Mouse (Mus musculus) CH12.LX (cell line): ENCODE results near the gene Map2k1. TPM values are rescaled to one million over a fixed set of nuclear protein-coding genes. Genes with fewer than 3 reads are reported as not detected.

Experiments
- DNase-seq: peaks from one replicate; pipeline ENCODE4 v3.0.0-alpha.2; 2013; ENCODE audit errors: extremely low read depth
- H3K27ac ChIP-seq: 2 replicates; pipeline ENCODE4 v1.5.1; 2012; ENCODE audit warnings: low read depth, mild to moderate bottlenecking, control low read depth, moderate library complexity; ENCODE audit not compliant: insufficient read depth
- H3K27me3 ChIP-seq: replicated peaks from 2 replicates; pipeline ENCODE3; 2012; ENCODE audit warnings: inconsistent platforms
- H3K36me3 ChIP-seq, 2 experiments: replicated peaks in 1 of 2; 2 replicates each; pipeline versions ENCODE3 to v1.6.1; 2012; ENCODE audit warnings: inconsistent platforms in 1 of 2, low read length in 1 of 2, mild to moderate bottlenecking in 1 of 2, mixed read lengths in 1 of 2, moderate library complexity in 1 of 2; ENCODE audit not compliant: control insufficient read depth in 1 of 2, insufficient read depth in 1 of 2
- H3K4me1 ChIP-seq, 2 experiments: 2 replicates each; pipeline ENCODE4 v1.6.1; 2012; ENCODE audit warnings: inconsistent platforms in 1 of 2, moderate library complexity in 1 of 2; ENCODE audit not compliant: insufficient read depth in 2 of 2, control insufficient read depth in 1 of 2
- H3K4me2 ChIP-seq: 2 replicates; pipeline ENCODE4 v1.6.1; 2012; ENCODE audit warnings: low read depth, mild to moderate bottlenecking, control low read depth; ENCODE audit not compliant: poor library complexity, insufficient read depth, severe bottlenecking
- H3K4me3 ChIP-seq, 3 experiments: fragments of 150-350 bp in 1 of 3; sonication (generic) in 1 of 3; replicated peaks in 1 of 3; 2 replicates each; pipeline versions ENCODE3 to v1.5.1; 2011 to 2012; ENCODE audit warnings: low read depth in 2 of 3, low read length in 2 of 3, mild to moderate bottlenecking in 2 of 3, moderate library complexity in 2 of 3, control low read depth in 1 of 3, improper control_type of control experiment in 1 of 3, inconsistent platforms in 1 of 3, mixed read lengths in 1 of 3; ENCODE audit not compliant: poor library complexity in 1 of 3
- H3K79me2 ChIP-seq: replicated peaks from 2 replicates; pipeline ENCODE4 v1.6.1; 2012; ENCODE audit warnings: mild to moderate bottlenecking, moderate library complexity; ENCODE audit not compliant: control insufficient read depth, poor library complexity, insufficient read depth, severe bottlenecking; ENCODE audit errors: extremely low read depth
- H3K9ac ChIP-seq: 2 replicates; pipeline ENCODE4 v1.6.1; 2012; ENCODE audit warnings: low read depth, mild to moderate bottlenecking, control low read depth, moderate library complexity; ENCODE audit not compliant: insufficient read depth
- H3K9me3 ChIP-seq: replicated peaks from 2 replicates; pipeline ENCODE3; 2012; ENCODE audit warnings: low read length, inconsistent platforms, mixed read lengths
- CHD1 ChIP-seq: IDR thresholded peaks from 2 replicates; pipeline ENCODE4 v1.6.1; 2012; ENCODE audit warnings: low read depth, low read length, improper control_type of control experiment, inconsistent platforms
- CTCF ChIP-seq, 2 experiments: IDR thresholded peaks in 1 of 2; conservative IDR thresholded peaks in 1 of 2; 2 replicates each; pipeline ENCODE4 v1.5.1; 2011 to 2012; ENCODE audit warnings: low read depth in 2 of 2, low read length in 2 of 2, improper control_type of control experiment in 1 of 2, inconsistent platforms in 1 of 2, mild to moderate bottlenecking in 1 of 2, moderate library complexity in 1 of 2
- JUND ChIP-seq: conservative IDR thresholded peaks from 2 replicates; pipeline ENCODE4 v1.6.1; 2011; ENCODE audit warnings: low read depth, low read length, improper control_type of control experiment
- KAT2A ChIP-seq: IDR thresholded peaks from 2 replicates; pipeline ENCODE4 v1.6.1; 2012; ENCODE audit warnings: low read length, improper control_type of control experiment, inconsistent platforms; ENCODE audit not compliant: insufficient replicate concordance
- MAFK ChIP-seq: IDR thresholded peaks from 2 replicates; pipeline ENCODE4 v1.6.1; 2011; ENCODE audit warnings: low read length, improper control_type of control experiment; ENCODE audit not compliant: insufficient replicate concordance
- MAX ChIP-seq: IDR thresholded peaks from 2 replicates; pipeline ENCODE4 v1.6.1; 2011; ENCODE audit warnings: low read length, improper control_type of control experiment
- MAZ ChIP-seq: IDR thresholded peaks from 2 replicates; pipeline ENCODE4 v1.6.1; 2012; ENCODE audit warnings: low read depth, mild to moderate bottlenecking, inconsistent platforms, low read length, improper control_type of control experiment, moderate library complexity
- MEF2A ChIP-seq: IDR thresholded peaks from 2 replicates; pipeline ENCODE4 v1.6.1; 2014; ENCODE audit warnings: low read depth, mild to moderate bottlenecking, inconsistent platforms, low read length, improper control_type of control experiment, borderline replicate concordance
- MXI1 ChIP-seq: IDR thresholded peaks from 2 replicates; pipeline ENCODE4 v1.6.1; 2011; ENCODE audit warnings: mild to moderate bottlenecking, low read depth, low read length, improper control_type of control experiment
- NELFE ChIP-seq: IDR thresholded peaks from 2 replicates; pipeline ENCODE4 v1.6.1; 2011; ENCODE audit warnings: low read depth, low read length, improper control_type of control experiment
- NRF1 ChIP-seq: IDR thresholded peaks from 2 replicates; pipeline ENCODE4 v1.6.1; 2014; ENCODE audit warnings: low read depth, mild to moderate bottlenecking, inconsistent platforms, low read length, improper control_type of control experiment, moderate library complexity
- POLR2A ChIP-seq: IDR thresholded peaks from 2 replicates; pipeline ENCODE4 v1.6.1; 2011; ENCODE audit warnings: low read depth, mild to moderate bottlenecking, improper control_type of control experiment, low read length
- POLR2AphosphoS2 ChIP-seq: IDR thresholded peaks from 2 replicates; pipeline ENCODE4 v1.6.1; 2011; ENCODE audit warnings: low read depth, low read length, improper control_type of control experiment
- RAD21 ChIP-seq: IDR thresholded peaks from 2 replicates; pipeline ENCODE4 v1.6.1; 2011; ENCODE audit warnings: low read depth, mild to moderate bottlenecking, low read length, improper control_type of control experiment, moderate library complexity
- TBP ChIP-seq: conservative IDR thresholded peaks from 2 replicates; pipeline ENCODE4 v1.6.1; 2011; ENCODE audit warnings: low read depth, low read length, improper control_type of control experiment
- USF2 ChIP-seq: conservative IDR thresholded peaks from 2 replicates; pipeline ENCODE4 v1.6.1; 2011; ENCODE audit warnings: low read depth, low read length, improper control_type of control experiment
- ZC3H11A ChIP-seq: IDR thresholded peaks from 2 replicates; pipeline ENCODE4 v1.6.1; 2012; ENCODE audit warnings: low read depth, mild to moderate bottlenecking, inconsistent platforms, low read length, improper control_type of control experiment
- ZKSCAN1 ChIP-seq: IDR thresholded peaks from 2 replicates; pipeline ENCODE4 v1.6.1; 2012; ENCODE audit warnings: low read depth, inconsistent platforms, low read length, improper control_type of control experiment, borderline replicate concordance
- ZNF384 ChIP-seq: IDR thresholded peaks from 2 replicates; pipeline ENCODE4 v1.6.1; 2012; ENCODE audit warnings: low read depth, low read length, improper control_type of control experiment, inconsistent platforms
- dilution Hi-C: fragments of 300-500 bp; cut with MboI; formaldehyde crosslinking; loops from 2 replicates; pipeline ENCODE4 v1.14.3; 2020; ENCODE audit warnings: low sequenced_read_pairs; ENCODE audit not compliant: extremely low pct_unique_long_range_greater_than_20kb, extremely low pct_ligation_motif_present
- in situ Hi-C: fragments of 300-500 bp; cut with MboI; formaldehyde crosslinking; loops from 3 replicates; pipeline ENCODE4 v1.14.3; 2019; ENCODE audit warnings: low sequenced_read_pairs, low pct_ligation_motif_present, low pct_unique_long_range_greater_than_20kb, mixed read lengths
- polyA plus RNA-seq: library from polyadenylated mRNA; unstranded; fragments of >175 nt; gene quantifications from 2 replicates; pipeline ENCODE4 v1.2.1, GENCODE M21; 2012; ENCODE audit warnings: low read depth; ENCODE audit not compliant: insufficient read length
- total RNA-seq, 2 experiments: library from RNA; depleted of rRNA; stranded (reverse); fragments of 300-350 nt in 1 of 2; fragments of >200 nt in 1 of 2; gene quantifications; 2 replicates each; pipeline ENCODE4 v1.2.3; 2012 to 2014

The Map2k1 gene
- total and polyA plus RNA-seq, 3 experiments = 56.3 to 122 (median 74.0) TPM

DNA sequence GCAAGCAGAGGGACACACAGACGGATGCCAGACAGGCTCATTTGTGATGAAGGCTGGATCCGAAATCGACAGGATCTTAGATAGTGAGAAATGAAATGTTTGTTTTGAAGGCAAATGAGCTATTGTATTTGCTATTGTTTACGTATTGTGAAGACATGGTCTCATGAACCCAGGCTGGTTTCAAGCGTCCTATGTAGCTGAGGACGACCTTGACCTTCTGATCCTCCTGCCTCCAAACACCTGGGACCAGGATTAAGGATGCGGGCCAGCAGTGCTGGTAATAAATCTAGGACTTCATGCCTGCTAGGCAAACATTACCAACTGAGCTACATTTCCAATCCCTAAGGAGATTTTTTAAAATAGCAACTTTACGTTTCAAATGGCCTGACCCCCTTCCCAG lies 55.9 kb downstream of the Map2k1 start:
- H3K9ac ChIP-seq = no peak overlapping the region
- dilution Hi-C loops = no loop called here
- H3K4me1 ChIP-seq = peaks cover 0 to 6% of the 10 kb centered on the region in 2 experiments; a peak in 2 of 4 replicates
- no peak overlapping the region for H3K4me3 ChIP-seq
- no peaks in the 10 kb centered on the region for H3K79me2 ChIP-seq
- H3K27me3 ChIP-seq = no peaks in the 10 kb centered on the region
- in situ Hi-C loops = loop anchor here (10.0 kb wide), 1 partner anchor 57 kb away; the partner anchor contains the start of gene Map2k1
- peaks cover 11 to 85% of the 10 kb centered on the region in 2 experiments for H3K36me3 ChIP-seq
- H3K9me3 ChIP-seq = no peaks in the 10 kb centered on the region
- TF ChIP-seq RAD21 (no peak), NRF1 (no peak), MAX (no peak), MEF2A (no peak), ZNF384 (no peak), MXI1 (no peak)
- TF ChIP-seq, all 38 proteins: peak for 0
- DNase-seq = no peak
- H3K27ac ChIP-seq = no peak overlapping the region
- H3K4me2 ChIP-seq = no peak overlapping the region

GRCm38 (mm10) chr9:64195554-64195953 lies 57.9 kb downstream of the Map2k1 start:
- no peak overlapping the region for H3K27ac ChIP-seq
- dilution Hi-C loops (no loop called here), in situ Hi-C loops (loop anchor here (10.0 kb wide), 1 partner anchor 59 kb away; the partner anchor contains the start of gene Map2k1)
- no peak overlapping the region for H3K4me2 ChIP-seq
- H3K9ac ChIP-seq = no peak overlapping the region
- no peak for DNase-seq
- no peaks in the 10 kb centered on the region for H3K79me2 ChIP-seq
- H3K27me3 ChIP-seq = no peaks in the 10 kb centered on the region
- no peak overlapping the region for H3K4me3 ChIP-seq
- no peaks in the 10 kb centered on the region for H3K9me3 ChIP-seq
- no peak for TF ChIP-seq POLR2AphosphoS2
- TF ChIP-seq KAT2A = no peak
- TF ChIP-seq ZC3H11A = no peak
- no peak for TF ChIP-seq TBP
- no peak for TF ChIP-seq JUND
- TF ChIP-seq CTCF (conservative IDR thresholded peaks at IDR 0.05 in 1 of 2, IDR thresholded peaks at IDR 0.05 in 1 of 2; ENCODE audit: low read depth in 2 of 2, low read length in 2 of 2) = no peak
- no peak for TF ChIP-seq ZKSCAN1
- TF ChIP-seq MAZ = no peak
- no peak for TF ChIP-seq ZNF384
- no peak for TF ChIP-seq MEF2A
- TF ChIP-seq POLR2A = no peak
- TF ChIP-seq USF2 = no peak
- H3K36me3 ChIP-seq = peaks cover 21 to 87% of the 10 kb centered on the region in 2 experiments
- peaks cover 0 to 1% of the 10 kb centered on the region in 2 experiments; a peak in 1 of 4 replicates for H3K4me1 ChIP-seq

- Histone ChIP-seq H3K36me3 (peaks cover 26 to 90% of the 10 kb centered on the region in 2 experiments), H3K27ac (no peak overlapping the region), H3K27me3 (no peaks in the 10 kb centered on the region), H3K79me2 (no peaks in the 10 kb centered on the region), H3K4me1 (no peaks in the 10 kb centered on the region), H3K9me3 (no peaks in the 10 kb centered on the region), H3K4me2 (no peak overlapping the region), H3K9ac (no peak overlapping the region), H3K4me3 (no peak overlapping the region)
- in situ Hi-C loops = loop anchor here (10.0 kb wide), 1 partner anchor 61 kb away; the partner anchor contains the start of gene Map2k1
- TF ChIP-seq CHD1 (no peak), NELFE (no peak), POLR2A (no peak), KAT2A (no peak), RAD21 (no peak), MAFK (no peak), CTCF (conservative IDR thresholded peaks at IDR 0.05 in 1 of 2, IDR thresholded peaks at IDR 0.05 in 1 of 2; ENCODE audit: low read depth in 2 of 2, low read length in 2 of 2) (no peak)
- no peak for DNase-seq
- dilution Hi-C loops = no loop called here
These were observed 59.6 kb downstream of the Map2k1 start for GRCm38 (mm10) chr9:64193879-64194278.
